Mouse (Mus musculus) splenic B cell, adult 2 months (primary cell): Measurements from ENCODE around the gene Tbc1d16.
A peak's percentile ranks its signal among the peaks of the same experiment; 100 is the strongest.
"Not testable (repeated sequence)": the region's sequence is repeated elsewhere in the genome, so short reads cannot be mapped to it uniquely, and the experiment has no call there.

ENCODE experiments used
- DNase-seq: peaks from one replicate; pipeline ENCODE4 v3.0.0-alpha.2; 2011; ENCODE audit warnings: low read depth, low spot score
- H3K27me3 ChIP-seq: 2 replicates; pipeline ENCODE4 v1.6.1; 2012; ENCODE audit warnings: mild to moderate bottlenecking, low read length, moderate library complexity, mixed read lengths; ENCODE audit not compliant: control insufficient read depth, poor library complexity, insufficient read depth, severe bottlenecking
- H3K36me3 ChIP-seq: 2 replicates; pipeline ENCODE4 v1.6.1; 2012; ENCODE audit warnings: mild to moderate bottlenecking, low read length, moderate library complexity, mixed read lengths; ENCODE audit not compliant: control insufficient read depth, poor library complexity, insufficient read depth, severe bottlenecking

Gene Tbc1d16

DNA sequence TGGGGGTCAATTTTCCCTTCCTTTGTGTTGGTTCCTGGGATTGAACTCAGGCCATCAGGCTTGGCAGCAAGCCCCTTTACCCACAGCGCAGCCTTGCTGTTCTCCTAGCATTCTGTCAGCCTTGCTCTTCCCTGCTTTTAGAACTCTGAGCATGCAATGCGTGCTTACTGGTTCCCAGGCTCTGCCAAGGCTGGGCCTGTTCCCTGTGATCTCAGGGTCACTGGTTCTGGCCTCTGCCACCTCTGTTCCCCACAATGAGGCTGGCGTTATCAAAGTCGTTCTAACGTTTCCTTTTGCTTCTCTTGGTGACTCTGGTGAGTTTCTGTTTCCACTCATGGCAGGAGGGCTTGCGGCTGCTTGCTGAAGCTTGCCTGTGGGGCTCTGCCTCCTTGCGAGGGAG, 110.4 kb downstream of the Tbc1d16 start:
- no peak for DNase-seq
- Histone ChIP-seq H3K27me3 (no peaks in the 10 kb centered on the region), H3K36me3 (no peaks in the 10 kb centered on the region)

DNA sequence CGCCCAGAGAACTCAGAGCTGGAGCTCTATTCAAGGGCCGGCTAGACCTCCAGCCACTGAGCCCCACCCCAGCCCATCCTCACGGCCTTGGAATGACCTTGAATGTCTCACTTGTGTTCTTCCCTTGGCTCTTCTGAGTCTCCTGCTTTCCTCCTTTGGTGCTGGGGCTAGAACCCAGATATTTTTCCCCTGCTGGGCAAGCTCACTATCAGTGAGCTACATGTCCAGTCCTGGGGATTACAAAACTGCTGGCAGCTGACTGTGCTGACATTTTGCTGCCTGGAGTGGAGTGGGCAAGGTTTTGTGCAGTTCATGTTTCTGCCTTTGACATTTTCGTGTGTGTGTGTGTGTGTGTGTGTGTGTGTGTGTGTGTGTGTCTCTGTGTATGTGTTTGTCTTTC, 111.3 kb downstream of the Tbc1d16 start:
- no peak for DNase-seq
- H3K27me3 ChIP-seq = no peaks in the 10 kb centered on the region
- H3K36me3 ChIP-seq = no peaks in the 10 kb centered on the region

DNA sequence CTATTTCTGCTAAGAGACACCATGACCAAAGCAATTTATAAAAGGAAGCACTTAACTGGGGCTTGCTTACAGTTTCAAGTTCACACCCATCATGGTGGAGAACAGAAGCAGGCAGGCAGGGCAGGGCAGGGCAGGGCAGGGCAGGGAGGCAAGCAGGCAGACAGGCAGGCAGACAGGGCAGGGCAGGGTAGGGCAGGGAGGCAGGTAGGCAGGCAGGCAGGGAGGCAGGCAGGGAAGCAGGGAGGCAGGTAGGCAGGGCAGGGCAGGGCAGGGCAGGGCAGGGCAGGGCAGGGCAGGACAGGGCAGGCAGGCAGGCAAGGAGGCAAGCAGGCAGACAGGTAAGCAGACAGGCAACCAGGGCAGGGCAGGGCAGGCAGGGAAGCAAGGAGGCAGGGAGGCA, 115.6 kb downstream of the Tbc1d16 start:
- DNase-seq = no peak
- H3K36me3 ChIP-seq = no peaks in the 10 kb centered on the region
- H3K27me3 ChIP-seq = no peaks in the 10 kb centered on the region

DNA sequence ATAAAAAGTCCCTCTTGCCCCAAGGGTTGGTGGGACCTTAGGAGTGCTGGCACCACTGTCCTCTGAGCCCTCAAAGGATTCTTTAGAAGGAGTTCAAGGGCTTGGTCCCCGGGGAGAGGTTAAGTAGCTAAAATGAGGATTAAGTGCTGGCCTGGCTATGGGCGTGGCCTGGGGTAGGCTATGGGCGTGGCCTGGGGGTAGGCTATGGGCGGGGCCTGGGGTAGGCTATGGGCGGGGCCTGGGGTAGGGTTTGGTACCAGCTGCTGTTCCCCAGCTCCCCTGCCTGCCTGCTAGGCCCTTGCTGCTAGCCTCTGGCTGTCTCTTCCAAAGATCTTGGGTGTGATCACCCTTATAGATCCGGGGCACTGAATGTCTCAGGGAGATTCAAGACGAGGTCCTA, 117.0 kb downstream of the Tbc1d16 start:
- H3K27me3 ChIP-seq = no peaks in the 10 kb centered on the region
- peak; percentile 79 for DNase-seq
- no peaks in the 10 kb centered on the region for H3K36me3 ChIP-seq

DNA sequence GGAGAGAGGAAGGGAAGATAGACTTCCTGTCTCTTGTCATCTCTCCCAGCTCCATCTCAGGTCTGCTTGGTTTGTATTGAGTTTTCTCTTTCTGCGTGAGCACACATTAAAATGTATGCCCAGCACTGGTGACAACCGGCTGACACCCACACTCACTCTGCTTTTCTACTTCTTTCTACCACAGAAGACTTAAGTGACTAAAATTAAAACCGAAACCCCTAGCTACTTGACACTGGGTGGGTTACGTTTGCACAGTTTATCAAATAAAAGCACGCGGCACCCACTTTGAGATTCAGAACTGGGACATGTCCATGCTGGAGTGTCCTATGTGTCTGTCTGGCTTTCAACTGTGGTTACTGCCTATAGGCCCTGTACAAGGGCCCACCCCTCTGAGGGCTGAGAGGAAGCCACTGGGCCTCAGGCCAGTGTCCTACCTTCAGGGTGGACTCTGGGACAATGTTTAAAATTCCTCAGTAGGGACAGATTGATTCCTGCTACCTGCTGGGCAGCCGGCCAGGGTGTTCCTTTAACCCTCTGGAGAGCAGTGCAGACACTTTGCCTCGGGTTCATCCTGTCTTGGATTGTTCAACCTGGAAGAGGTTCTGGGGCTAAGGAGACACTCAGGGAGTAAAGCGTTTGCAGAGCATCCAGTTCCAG, 118.8 kb downstream of the Tbc1d16 start:
- peak; percentile 71 for DNase-seq
- Histone ChIP-seq H3K27me3 (no peaks in the 10 kb centered on the region), H3K36me3 (no peaks in the 10 kb centered on the region)

DNA sequence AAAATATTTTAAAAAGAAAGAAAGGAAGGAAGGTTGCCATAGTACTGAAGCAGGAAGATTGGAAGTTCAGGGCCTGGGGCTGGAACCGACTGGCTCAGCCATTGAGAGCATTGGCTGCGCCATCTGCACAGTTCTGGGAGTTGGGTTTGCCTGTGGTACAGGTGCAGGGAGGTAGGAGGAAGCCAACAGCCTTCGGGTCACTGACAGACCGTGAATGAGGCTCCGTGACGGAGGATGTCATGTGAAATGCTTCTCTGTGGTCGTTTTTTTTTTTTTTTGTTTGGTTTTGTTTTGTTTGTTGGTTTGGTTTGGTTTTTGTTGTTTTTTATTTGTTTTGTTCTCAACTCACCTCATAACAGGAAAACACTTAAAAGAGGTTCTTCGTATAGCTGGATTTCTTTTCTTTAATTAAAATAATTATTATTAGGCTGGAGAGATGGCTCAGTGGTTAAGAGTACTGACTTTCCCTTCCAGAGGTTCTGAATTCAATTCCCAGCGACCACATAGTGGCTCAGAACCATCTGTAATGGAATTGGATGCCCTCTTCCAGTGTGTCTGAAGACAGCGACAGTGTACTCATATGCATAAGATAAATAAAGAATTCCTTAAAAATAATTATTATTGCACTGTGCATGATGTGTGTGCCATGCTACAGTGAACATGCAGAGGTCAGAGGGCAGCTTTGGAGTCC, 119.6 kb downstream of the Tbc1d16 start:
- DNase-seq = peak; percentile 92
- no peaks in the 10 kb centered on the region for H3K36me3 ChIP-seq
- no peaks in the 10 kb centered on the region for H3K27me3 ChIP-seq

DNA sequence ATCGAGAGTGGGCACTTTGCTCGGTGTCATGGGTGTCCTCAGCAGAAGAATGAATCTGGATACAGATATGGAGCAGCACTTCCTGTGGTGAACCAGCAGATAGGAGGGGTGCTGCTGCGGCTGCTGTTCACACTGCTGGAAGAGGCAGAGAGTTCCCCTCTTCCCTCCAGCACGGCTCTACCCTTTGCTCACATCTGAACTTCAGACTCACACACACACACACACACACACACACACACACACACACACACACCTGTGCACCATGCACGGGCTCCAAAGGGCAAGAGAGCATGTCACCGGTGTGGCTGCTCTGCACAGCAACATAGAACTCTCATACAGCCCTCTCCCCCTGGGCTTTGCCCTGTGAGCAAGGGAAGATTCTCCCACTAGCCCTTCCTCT, 122.0 kb downstream of the Tbc1d16 start:
- no peaks in the 10 kb centered on the region for H3K27me3 ChIP-seq
- peak; percentile 72 for DNase-seq
- no peaks in the 10 kb centered on the region for H3K36me3 ChIP-seq

DNA sequence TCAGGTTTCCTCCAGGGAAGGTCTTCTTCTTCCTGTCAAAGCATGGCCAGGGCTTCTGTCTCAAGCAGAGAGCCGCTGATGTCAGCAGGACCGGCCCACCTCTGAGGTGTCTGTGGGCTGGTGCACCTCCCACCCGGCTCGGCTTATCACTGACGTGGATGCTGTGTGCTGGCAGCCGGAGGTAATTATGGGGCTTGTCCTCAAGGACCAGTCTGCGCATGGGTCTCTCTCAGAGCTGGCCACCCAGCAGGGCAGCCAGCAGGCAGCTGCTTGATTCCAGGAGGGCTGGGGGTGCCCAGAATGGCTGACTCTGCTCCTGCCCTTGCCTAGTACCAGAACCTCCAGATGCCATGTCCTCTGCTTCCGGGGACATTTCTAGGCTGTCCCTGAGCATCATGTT, 122.6 kb downstream of the Tbc1d16 start:
- Histone ChIP-seq H3K27me3 (no peaks in the 10 kb centered on the region), H3K36me3 (no peaks in the 10 kb centered on the region)
- DNase-seq = no peak

DNA sequence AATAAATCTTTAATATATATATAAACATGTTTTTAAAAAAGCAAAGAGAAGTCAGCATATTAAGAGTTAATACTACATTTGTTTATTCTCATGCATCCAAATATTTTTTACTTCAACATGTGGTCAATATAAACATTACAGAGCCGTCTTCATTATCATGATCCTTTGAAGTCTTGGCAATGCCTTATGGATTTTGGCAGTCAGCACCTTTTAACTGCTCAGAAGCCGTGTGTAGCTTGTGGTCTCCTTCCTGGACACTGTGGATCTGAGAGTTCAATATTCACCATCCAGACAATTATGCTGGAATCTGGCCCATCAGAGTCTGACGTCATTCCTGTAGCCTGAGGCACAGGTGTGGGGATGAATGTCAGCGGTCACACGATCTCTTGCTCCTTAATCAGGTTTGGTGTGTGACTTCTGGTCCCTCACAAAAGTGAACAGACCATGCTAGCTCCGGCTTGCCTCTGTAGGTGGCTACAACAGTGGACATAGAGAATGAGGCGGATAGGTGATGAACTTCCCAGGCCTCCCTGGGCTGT, 123.2 kb downstream of the Tbc1d16 start:
- Histone ChIP-seq H3K36me3 (no peaks in the 10 kb centered on the region), H3K27me3 (no peaks in the 10 kb centered on the region)
- DNase-seq = no peak

DNA sequence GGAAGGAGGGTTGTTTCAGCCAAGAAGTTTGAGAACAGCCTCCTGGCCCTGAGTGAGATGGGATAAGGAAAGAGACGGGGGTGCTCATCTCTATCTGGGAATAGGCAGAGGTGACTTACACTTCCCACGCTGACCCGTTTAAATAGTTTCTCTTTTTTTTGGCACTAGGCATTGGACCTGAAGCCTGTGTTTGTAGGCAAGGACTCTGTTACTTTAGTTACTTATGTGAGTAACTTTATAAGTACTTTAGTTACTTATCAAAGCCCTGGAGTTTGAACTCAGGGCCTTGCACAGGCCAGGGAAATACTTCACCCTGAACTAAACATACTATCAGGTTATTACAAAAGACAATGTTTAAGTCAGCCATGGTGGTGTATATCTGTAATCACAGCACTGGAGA, 124.3 kb downstream of the Tbc1d16 start:
- Histone ChIP-seq H3K27me3 (no peaks in the 10 kb centered on the region), H3K36me3 (no peaks in the 10 kb centered on the region)
- DNase-seq = no peak

DNA sequence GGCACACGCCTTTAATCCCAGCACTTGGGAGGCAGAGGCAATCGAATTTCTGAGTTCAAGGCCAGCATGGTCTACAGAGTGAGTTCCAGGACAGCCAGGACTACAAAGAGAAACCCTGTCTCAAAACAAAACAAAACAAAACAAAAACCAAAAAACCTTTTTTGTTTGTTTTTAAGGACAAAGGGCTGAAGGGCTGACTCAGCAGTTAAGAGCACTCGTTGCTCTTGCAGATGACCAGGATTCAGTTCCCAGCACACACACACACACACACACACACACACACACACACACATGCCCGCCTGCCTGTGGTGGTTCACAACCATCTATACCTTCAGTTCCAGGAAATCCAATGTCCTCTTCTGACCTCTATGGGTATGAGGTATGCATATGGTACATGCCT, 127.9 kb downstream of the Tbc1d16 start:
- H3K27me3 ChIP-seq, DNase-seq, H3K36me3 ChIP-seq: not testable (repeated sequence)

DNA sequence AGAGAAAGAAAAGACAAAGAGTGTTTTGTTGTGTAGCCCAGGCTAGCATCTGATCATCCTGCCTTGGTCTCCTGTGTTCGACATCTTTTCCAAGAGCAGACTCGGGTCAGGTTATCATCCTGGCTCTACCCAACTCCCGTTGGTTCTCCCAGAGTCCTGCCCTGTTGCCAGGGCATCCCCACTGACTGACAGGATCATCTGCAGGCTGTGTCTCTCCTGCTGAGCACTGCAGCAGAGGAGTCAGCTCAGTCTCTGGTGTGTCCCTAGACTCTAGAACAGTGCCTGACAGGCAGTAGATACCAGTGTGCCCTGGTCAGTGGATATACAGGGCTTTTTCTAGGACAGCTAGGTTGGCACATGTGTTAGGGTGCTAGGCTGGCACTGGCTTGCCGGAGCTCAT, 130.1 kb downstream of the Tbc1d16 start:
- H3K36me3 ChIP-seq = no peaks in the 10 kb centered on the region
- no peak for DNase-seq
- H3K27me3 ChIP-seq = no peaks in the 10 kb centered on the region

DNA sequence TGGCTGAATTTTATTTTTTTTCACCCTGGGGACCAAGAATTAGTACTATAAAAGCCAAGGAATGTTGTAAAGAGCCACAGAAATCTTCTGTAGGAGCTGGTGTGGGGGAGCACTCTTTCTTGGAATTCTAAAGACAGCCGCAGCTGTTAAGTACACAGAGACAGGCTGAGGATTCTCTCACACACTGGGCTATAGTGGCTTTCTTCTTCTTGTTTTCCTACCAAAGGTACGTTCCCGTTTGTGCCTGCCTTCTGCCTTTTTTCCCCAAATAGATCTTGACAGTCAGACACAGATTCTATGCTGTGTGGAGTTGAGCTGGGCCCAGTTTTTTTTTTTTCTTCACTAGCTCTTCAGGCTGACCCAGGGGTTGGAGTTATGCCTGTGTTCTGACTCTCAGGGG, 132.9 kb downstream of the Tbc1d16 start:
- no peaks in the 10 kb centered on the region for H3K36me3 ChIP-seq
- DNase-seq = no peak
- no peaks in the 10 kb centered on the region for H3K27me3 ChIP-seq

DNA sequence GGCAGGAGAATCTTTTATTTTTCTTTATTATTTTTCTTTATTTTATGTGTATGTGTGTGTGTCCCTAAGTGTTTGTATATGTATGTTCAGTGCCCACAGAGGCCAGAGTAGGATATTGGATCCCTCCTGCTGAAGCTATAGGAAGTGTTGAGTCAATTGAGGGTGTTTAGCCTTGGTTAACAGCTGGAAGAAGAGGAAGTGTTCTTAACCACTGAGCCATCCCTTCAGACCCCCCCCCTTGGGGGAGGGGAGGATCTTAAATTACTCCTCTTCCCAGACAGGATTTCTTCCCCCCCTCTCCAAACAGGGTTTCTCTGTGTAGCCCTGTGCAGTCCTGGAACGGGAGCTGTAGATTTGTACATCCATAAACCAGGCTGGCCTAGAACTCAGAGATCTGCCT, 135.0 kb downstream of the Tbc1d16 start:
- no peaks in the 10 kb centered on the region for H3K27me3 ChIP-seq
- DNase-seq = no peak

More for the DNA sequence above, 135.0 kb downstream of the Tbc1d16 start:
- H3K36me3 ChIP-seq = no peaks in the 10 kb centered on the region
